Mouse (Mus musculus) limb, embryonic 13.5 days (tissue): ENCODE data around the gene Arhgef19. TPM values are rescaled to one million over a fixed set of nuclear protein-coding genes. Genes with fewer than 3 reads are reported as not detected.

Experiments
- ATAC-seq: fragments of 200-750 bp; cut with Nextera tagmentation; 2 replicates; pipeline ENCODE4 v1.8.0; 2017; ENCODE audit warnings: low read depth, moderate number of reproducible peaks, moderate TSS enrichment; ENCODE audit not compliant: low FRiP score
- H3K27ac ChIP-seq: fragments of 300-500 bp; sonication (generic); 2 replicates; pipeline ENCODE4 v1.5.1; 2015; ENCODE audit warnings: inconsistent platforms, mild to moderate bottlenecking, moderate library complexity
- H3K27me3 ChIP-seq: fragments of 300-500 bp; sonication (generic); 2 replicates; pipeline ENCODE4 v1.6.1; 2015; ENCODE audit warnings: mild to moderate bottlenecking, inconsistent platforms
- H3K36me3 ChIP-seq: fragments of 300-500 bp; sonication (generic); 2 replicates; pipeline ENCODE4 v1.6.1; 2015; ENCODE audit warnings: inconsistent platforms, mild to moderate bottlenecking, moderate library complexity
- H3K4me1 ChIP-seq: fragments of 300-500 bp; sonication (generic); 2 replicates; pipeline ENCODE4 v1.6.1; 2015; ENCODE audit warnings: inconsistent platforms
- H3K4me2 ChIP-seq: fragments of 300-500 bp; sonication (generic); replicated peaks from 2 replicates; pipeline ENCODE4 v1.6.1; 2015; ENCODE audit warnings: inconsistent platforms, mild to moderate bottlenecking, moderate library complexity
- H3K4me3 ChIP-seq: fragments of 300-500 bp; sonication (generic); 2 replicates; pipeline ENCODE4 v1.5.1; 2015; ENCODE audit warnings: moderate library complexity, mild to moderate bottlenecking, inconsistent platforms
- H3K9ac ChIP-seq: fragments of 300-500 bp; sonication (generic); 2 replicates; pipeline ENCODE4 v1.6.1; 2015; ENCODE audit warnings: mild to moderate bottlenecking, inconsistent platforms
- H3K9me3 ChIP-seq: fragments of 300-500 bp; sonication (generic); 2 replicates; pipeline ENCODE4 v1.6.1; 2016; ENCODE audit warnings: inconsistent platforms
- WGBS: fragments of 180-500 bp; shearing (Covaris S2); methylation state at CpG from one replicate; pipeline ENCODE4 v1.1.7; 2015; 5-methylcytosine and 5-hydroxymethylcytosine counted together
- polyA plus RNA-seq: library from polyadenylated mRNA; unstranded; fragments of >200 nt; fragmentation: Nextera tagmentation; extraction: Ambion mirVana; gene quantifications from 2 replicates; pipeline ENCODE4 v1.2.1, GENCODE M21; 2015

The Arhgef19 gene
- polyA plus RNA-seq, 1 experiment from 2014 or later: 10.9 TPM

DNA sequence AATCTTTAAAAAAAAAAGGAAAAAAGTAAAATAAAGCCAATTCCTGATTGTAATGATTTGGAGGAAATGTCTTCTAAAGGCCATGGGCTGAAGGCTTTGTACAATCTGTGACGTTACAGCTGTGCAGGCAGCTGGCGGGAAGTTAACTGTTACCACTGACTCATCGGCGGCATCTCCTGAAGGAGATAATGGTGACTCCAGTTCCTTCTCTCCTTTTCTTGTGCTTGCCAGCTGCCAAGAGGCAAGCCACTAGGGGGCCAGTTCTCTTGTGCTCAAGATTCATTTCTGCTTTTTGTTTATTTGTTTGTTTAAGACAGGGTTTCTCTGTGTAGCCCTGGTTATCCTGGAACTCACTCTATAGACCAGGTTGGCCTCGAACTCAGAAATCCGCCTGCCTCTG, 29.8 kb downstream of the Arhgef19 start:
- Histone ChIP-seq H3K27me3 (0 out of 2 replicates have a peak, but pooled peaks cover 5% of the 10 kb centered on the region), H3K9ac (no peak overlapping the region), H3K36me3 (no peaks in the 10 kb centered on the region), H3K4me2 (no peak overlapping the region), H3K4me3 (no peak overlapping the region), H3K9me3 (peaks cover 4% of the 10 kb centered on the region; the same call in 1 of the 2 replicates), H3K27ac (no peak overlapping the region), H3K4me1 (peaks cover 4% of the 10 kb centered on the region; the same call in 1 of the 2 replicates)
- ATAC-seq: no peak
- WGBS: 86% methylated on average over 6 of the region's 6 CpGs

DNA sequence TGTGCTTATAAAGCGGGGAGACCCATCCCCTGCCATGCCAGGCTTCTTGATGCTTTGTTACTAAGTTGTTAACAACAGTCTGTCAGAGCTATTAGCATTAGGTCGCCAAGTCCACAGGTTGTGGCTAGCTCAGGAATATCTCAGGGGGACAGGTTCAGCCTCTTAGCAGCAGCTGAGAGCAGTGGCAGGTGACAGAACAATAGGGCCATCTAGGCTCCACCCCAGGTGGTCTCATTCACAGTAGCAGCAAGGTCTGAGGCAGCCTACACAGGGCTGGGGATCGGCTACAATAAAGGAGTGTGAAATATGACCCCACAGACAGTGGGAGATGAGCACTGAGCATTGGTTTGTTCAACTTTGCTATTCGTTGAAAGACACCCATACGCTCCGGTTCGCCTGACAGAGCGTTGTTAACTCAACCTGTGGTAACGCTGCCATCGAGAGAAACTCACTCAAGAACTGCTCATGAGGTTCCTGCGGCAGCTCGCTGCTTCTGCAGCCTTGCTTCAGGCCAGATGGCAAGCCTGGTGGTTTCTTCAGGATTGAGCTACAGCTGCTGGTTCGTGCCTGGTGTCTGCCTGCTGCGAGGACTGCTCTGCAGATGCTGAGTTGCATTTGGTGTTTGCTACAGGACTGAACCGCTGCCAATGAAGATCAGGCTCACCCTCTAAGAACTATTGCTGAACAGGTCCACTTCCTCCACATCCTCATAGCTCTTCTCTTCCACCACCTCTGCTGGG, 31.1 kb downstream of the Arhgef19 start:
- no peaks in the 10 kb centered on the region for H3K36me3 ChIP-seq
- no peak overlapping the region for H3K4me3 ChIP-seq
- no peak overlapping the region; the same call in 1 of the 2 replicates for H3K27ac ChIP-seq
- no peak for ATAC-seq
- H3K4me1 ChIP-seq: peaks cover 11% of the 10 kb centered on the region; the same call in 1 of the 2 replicates
- H3K9me3 ChIP-seq: peaks cover 4% of the 10 kb centered on the region; the same call in 1 of the 2 replicates
- WGBS: 55% methylated on average over 15 of the region's 15 CpGs
- no peak overlapping the region for H3K4me2 ChIP-seq
- 0 out of 2 replicates have a peak, but pooled peaks cover 5% of the 10 kb centered on the region for H3K27me3 ChIP-seq
- H3K9ac ChIP-seq: no peak overlapping the region

DNA sequence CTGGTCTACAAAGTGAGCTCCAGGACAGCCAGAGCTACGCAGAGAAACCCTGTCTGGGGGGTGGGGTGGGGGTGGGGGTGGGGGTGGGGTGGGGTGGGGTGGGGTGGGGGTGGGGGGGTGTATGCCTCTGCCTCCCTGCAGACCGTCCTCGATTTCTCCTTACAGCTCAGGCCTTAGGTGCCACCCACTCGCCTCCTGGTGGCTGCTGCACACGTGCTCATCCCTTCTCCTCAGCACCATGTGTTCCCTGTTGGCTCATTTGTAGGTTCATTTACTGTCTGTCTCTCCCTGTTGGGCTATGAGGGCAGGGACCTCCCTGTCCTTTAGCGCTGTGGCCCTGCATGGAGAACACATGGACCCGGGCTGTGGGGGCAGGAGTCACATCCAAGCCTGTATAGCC, 31.9 kb downstream of the Arhgef19 start:
- no peak overlapping the region for H3K9ac ChIP-seq
- no peak overlapping the region for H3K4me3 ChIP-seq
- H3K9me3 ChIP-seq: peaks cover 1% of the 10 kb centered on the region; the same call in 1 of the 2 replicates
- H3K27ac ChIP-seq: no peak overlapping the region
- H3K4me2 ChIP-seq: no peak overlapping the region
- WGBS: 77% methylated on average over 7 of the region's 7 CpGs
- no peaks in the 10 kb centered on the region for H3K36me3 ChIP-seq
- no peak for ATAC-seq
- H3K4me1 ChIP-seq: peaks cover 11% of the 10 kb centered on the region; the same call in 1 of the 2 replicates
- H3K27me3 ChIP-seq: 0 out of 2 replicates have a peak, but pooled peaks cover 5% of the 10 kb centered on the region

DNA sequence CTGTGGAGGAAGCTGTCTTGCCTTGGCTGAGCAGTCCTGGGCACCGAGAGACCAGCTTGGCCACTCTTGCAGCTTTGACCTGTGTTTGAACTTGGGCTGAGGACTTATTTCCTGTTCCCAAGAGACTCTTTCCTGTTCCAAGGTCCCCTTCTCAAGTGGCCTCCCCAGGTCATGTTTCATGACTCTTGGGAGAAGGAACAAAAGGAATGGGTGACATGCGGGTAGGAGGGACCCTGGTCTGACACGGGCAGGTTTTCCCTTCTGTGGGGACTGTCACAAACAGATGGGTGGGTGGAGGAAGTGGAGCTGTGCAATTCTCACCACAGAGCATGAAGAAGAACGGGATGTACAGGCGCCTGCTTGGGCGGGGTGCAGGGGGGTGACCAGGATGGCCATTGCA, 32.4 kb downstream of the Arhgef19 start:
- 77% methylated on average over 6 of the region's 6 CpGs for WGBS
- Histone ChIP-seq H3K9ac (no peak overlapping the region), H3K36me3 (no peaks in the 10 kb centered on the region), H3K27me3 (0 out of 2 replicates have a peak, but pooled peaks cover 5% of the 10 kb centered on the region), H3K4me1 (peaks cover 11% of the 10 kb centered on the region; the same call in 1 of the 2 replicates), H3K4me2 (no peak overlapping the region), H3K9me3 (no peaks in the 10 kb centered on the region), H3K4me3 (no peak overlapping the region), H3K27ac (no peak overlapping the region)
- ATAC-seq: no peak

DNA sequence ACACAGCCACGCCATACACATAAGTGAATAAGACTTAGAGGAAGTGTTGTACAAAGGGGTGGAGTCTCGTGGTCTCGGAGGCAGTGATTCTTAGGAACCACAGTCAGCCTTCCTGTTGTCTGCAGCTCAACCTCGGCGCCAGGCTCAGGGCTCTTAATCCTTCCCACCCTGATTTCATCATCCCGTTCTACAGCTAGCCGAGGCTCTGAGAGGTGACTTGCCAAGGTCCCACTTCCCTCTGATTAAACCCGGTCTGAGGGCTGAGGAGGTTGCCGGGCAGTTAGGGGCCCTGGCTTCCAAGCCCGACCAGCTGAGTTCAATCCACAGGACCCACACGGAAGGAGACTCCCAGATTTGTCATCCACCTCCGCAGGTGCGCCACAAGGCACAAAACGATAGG, 33.6 kb downstream of the Arhgef19 start:
- Histone ChIP-seq H3K27me3 (0 out of 2 replicates have a peak, but pooled peaks cover 5% of the 10 kb centered on the region), H3K36me3 (no peaks in the 10 kb centered on the region), H3K9me3 (no peaks in the 10 kb centered on the region), H3K9ac (peak overlapping the region; percentile 39; the same call in 1 of the 2 replicates), H3K4me3 (peak overlapping the region; percentile 19; the same call in 1 of the 2 replicates), H3K4me2 (peak overlapping the region; percentile 53), H3K27ac (no peak overlapping the region), H3K4me1 (peaks cover 17% of the 10 kb centered on the region)
- ATAC-seq: no peak
- WGBS: 20% methylated on average over 14 of the region's 14 CpGs

DNA sequence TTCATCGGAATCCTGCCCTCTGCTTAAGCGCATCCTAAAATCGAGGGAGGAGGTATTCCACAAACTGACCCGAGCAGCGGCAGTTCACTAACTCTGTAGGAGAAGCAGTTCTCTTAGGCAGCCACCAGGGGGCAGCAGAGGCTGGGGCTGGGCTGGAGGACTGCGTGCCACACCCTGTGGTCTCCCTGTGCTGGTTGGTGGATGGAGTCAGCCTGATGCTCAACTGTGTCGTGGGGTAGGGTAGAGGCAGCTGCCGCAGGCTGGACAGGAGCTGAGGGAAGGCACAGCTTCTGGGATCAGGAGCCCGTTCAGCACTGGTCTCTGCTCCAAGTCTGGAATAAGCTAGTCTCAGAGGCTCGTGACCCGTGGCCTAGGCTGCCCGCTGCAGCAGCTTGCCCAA, 34.0 kb downstream of the Arhgef19 start:
- peak; percentile 85 for ATAC-seq
- H3K4me2 ChIP-seq: peak overlapping the region; percentile 53
- peak overlapping the region; percentile 39; the same call in 1 of the 2 replicates for H3K9ac ChIP-seq
- H3K36me3 ChIP-seq: no peaks in the 10 kb centered on the region
- H3K27ac ChIP-seq: no peak overlapping the region
- H3K9me3 ChIP-seq: no peaks in the 10 kb centered on the region
- 19% methylated on average over 12 of the region's 12 CpGs for WGBS
- H3K4me3 ChIP-seq: peak overlapping the region; percentile 19; the same call in 1 of the 2 replicates
- 0 out of 2 replicates have a peak, but pooled peaks cover 5% of the 10 kb centered on the region for H3K27me3 ChIP-seq
- peaks cover 21% of the 10 kb centered on the region for H3K4me1 ChIP-seq

DNA sequence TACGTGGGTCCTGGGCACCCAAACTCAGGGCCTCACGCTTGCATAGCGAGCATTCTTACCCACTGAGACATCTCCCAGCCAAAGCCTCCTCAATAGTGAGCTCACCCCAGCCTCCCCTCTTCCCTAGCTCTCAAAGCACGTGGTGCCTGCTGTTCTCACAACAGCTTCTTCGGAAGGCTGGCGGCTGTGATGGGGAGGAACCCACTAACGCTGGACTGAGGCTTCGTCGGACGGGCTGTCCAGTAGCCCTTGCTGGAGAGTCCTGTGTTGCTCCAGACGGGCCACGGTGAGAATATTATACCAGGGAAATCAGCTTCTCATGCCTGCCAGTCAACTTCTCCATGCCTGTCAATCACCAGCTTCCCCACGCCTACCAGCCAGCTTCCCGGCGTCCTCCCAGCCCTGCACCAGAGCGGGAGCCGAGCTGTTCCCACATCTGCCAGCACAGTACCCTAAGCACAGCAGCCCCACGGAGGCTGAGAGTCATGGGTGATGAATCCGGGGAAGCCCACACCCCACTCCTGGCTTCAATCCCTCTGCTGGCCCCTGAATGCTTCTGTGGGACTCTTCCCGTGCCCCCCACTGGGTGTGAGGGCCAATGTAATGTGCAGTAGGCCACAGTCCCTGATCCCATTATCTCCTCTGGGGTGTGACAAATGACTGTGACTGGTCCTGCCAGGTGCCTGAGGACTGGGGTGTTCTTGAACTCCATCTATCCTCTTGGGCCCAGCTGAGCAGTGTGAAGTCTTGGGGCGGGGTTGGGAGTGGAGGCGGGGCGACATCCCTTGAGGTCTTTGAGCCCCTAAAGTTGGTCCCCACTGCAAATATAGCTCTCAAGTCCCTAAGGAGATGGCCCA, 35.4 kb downstream of the Arhgef19 start:
- H3K36me3 ChIP-seq: no peaks in the 10 kb centered on the region

DNA sequence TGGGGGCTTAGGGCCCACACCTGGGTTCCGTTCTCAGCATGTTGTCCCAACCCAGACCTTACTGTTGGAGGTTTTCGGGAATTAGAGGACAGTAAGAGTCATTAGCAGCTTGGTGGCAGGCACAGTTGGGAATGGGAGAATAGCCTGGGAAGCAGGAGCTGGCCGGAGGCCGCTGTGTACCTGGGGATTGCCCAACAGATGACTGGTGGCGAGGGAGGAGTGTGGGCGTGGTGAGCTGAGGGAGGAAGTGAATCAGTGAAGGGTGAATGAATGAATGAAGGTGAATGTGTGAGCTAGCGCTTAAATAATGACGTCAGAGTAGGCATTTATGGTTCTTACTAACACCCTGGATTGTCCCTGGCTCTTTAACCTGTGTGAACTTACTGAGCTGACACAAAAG, 37.9 kb downstream of the Arhgef19 start:
- Histone ChIP-seq H3K9me3 (no peaks in the 10 kb centered on the region), H3K36me3 (no peaks in the 10 kb centered on the region), H3K4me2 (no peak overlapping the region), H3K9ac (no peak overlapping the region), H3K4me1 (peaks cover 35% of the 10 kb centered on the region), H3K27me3 (0 out of 2 replicates have a peak, but pooled peaks cover 2% of the 10 kb centered on the region), H3K4me3 (no peak overlapping the region), H3K27ac (0 out of 2 replicates have a peak overlapping the region, but pooled peaks have one; percentile 52)
- WGBS: 77% methylated on average over 8 of the region's 8 CpGs
- no peak for ATAC-seq

More for the DNA sequence above, 35.4 kb downstream of the Arhgef19 start:
- peaks cover 24% of the 10 kb centered on the region for H3K4me1 ChIP-seq
- 0 out of 2 replicates have a peak, but pooled peaks cover 5% of the 10 kb centered on the region for H3K27me3 ChIP-seq
- H3K4me3 ChIP-seq: no peak overlapping the region
- H3K4me2 ChIP-seq: no peak overlapping the region
- no peak overlapping the region for H3K27ac ChIP-seq
- 42% methylated on average over 23 of the region's 23 CpGs for WGBS
- H3K9me3 ChIP-seq: no peaks in the 10 kb centered on the region
- H3K9ac ChIP-seq: no peak overlapping the region
- no peak for ATAC-seq

DNA sequence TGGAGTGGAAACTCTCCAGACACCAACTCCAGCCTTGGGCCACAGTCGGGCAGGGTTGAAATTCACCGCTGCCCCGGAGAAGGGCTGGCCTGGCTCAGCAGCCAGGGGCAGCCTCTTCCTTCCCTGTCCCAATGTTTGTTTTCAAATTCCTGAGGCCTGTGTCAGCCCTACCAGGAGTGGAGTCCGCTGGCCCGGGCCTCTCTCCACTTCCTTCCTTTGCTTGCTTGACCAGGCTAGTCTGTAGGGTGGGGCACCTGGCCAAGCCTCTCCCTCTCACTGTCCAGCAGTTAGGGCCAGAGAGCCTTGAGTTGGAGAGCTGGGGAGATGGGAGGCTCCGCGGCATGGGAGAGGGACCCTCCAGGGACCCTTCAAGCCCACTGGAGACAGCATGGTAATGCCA, 38.9 kb downstream of the Arhgef19 start:
- H3K36me3 ChIP-seq: no peaks in the 10 kb centered on the region
- H3K27ac ChIP-seq: peak overlapping the region; percentile 52
- WGBS: 49% methylated on average over 7 of the region's 7 CpGs
- H3K9me3 ChIP-seq: no peaks in the 10 kb centered on the region
- H3K27me3 ChIP-seq: no peaks in the 10 kb centered on the region
- no peak for ATAC-seq
- H3K4me2 ChIP-seq: no peak overlapping the region
- H3K9ac ChIP-seq: no peak overlapping the region
- no peak overlapping the region for H3K4me3 ChIP-seq
- H3K4me1 ChIP-seq: peaks cover 42% of the 10 kb centered on the region

DNA sequence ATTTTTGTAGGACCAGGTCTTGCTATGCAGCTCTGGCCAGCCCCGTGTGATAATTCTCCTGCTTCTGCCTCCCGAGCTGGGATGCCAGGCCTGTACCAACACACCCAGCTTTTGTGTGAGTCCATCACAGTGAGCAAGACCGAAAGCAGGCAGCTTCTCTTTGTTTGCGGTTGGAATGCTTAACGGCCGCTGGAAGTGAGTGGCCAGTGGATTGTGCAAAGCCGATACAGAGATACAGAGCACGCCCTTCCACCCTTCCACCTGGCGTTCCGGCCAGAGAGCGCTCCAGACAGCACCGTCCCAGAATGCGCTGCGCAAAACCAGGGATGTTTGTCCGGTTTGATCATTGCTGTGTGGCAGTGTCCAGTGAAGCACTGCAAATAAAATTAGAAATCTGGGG, 40.0 kb downstream of the Arhgef19 start:
- Histone ChIP-seq H3K27me3 (no peaks in the 10 kb centered on the region), H3K9ac (no peak overlapping the region), H3K4me3 (no peak overlapping the region), H3K27ac (no peak overlapping the region), H3K9me3 (no peaks in the 10 kb centered on the region), H3K36me3 (no peaks in the 10 kb centered on the region), H3K4me2 (no peak overlapping the region), H3K4me1 (peaks cover 44% of the 10 kb centered on the region)
- WGBS: 77% methylated on average over 15 of the region's 15 CpGs
- ATAC-seq: no peak

DNA sequence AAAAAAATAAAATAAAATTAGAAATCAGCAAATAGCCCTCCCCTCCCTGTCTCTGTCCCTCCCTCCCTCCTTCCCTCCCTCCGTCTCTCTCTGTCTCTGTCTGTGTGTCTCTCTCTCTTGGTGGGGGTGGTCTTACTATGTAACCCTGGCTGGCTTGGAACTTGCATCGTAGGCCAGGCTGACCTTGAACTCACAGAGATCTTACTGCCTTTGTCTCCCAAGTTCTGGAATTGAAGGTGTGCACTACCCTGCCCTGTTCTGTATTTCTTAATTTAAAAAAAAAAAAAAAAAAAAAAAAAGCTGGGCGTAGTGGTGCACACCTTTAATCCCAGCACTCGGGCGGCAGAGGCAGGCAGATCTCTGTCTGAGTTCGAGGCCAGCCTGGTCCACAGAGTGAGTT, 40.5 kb downstream of the Arhgef19 start:
- H3K27me3 ChIP-seq: no peaks in the 10 kb centered on the region
- no peak overlapping the region for H3K9ac ChIP-seq
- no peaks in the 10 kb centered on the region for H3K9me3 ChIP-seq
- WGBS: 93% methylated on average over 6 of the region's 6 CpGs
- H3K4me2 ChIP-seq: no peak overlapping the region
- no peaks in the 10 kb centered on the region for H3K36me3 ChIP-seq
- no peak overlapping the region for H3K27ac ChIP-seq
- H3K4me3 ChIP-seq: no peak overlapping the region
- peaks cover 41% of the 10 kb centered on the region for H3K4me1 ChIP-seq
- no peak for ATAC-seq

DNA sequence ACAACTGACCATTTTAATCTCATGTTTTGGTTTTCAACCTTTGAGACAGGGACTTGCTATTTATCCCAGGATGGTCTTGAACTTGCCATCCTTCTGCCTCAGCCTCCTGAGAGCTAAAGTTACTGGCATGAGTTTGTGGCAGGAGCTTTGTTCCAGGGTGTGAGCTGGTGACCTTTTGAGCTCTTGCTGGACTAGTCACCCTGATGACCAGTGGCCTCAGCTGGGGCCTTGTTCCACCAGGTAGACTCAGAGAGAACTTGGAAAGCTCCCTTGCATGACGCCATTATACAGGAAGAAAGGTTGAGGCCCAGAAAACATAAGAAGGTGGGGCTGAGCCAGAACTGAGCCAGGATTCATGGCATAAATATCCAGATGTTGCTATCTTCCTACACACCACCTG, 41.2 kb downstream of the Arhgef19 start:
- Histone ChIP-seq H3K9ac (no peak overlapping the region), H3K4me2 (no peak overlapping the region), H3K27me3 (peaks cover 4% of the 10 kb centered on the region), H3K4me1 (peaks cover 37% of the 10 kb centered on the region), H3K4me3 (no peak overlapping the region), H3K36me3 (no peaks in the 10 kb centered on the region), H3K9me3 (no peaks in the 10 kb centered on the region), H3K27ac (no peak overlapping the region)
- WGBS: 97% methylated on average over 1 of the region's 1 CpGs
- ATAC-seq: no peak
